Mouse (Mus musculus) midbrain, embryonic 15.5 days (tissue): ENCODE data around the gene Bcr. TPM values are rescaled to one million over a fixed set of nuclear protein-coding genes. Genes with fewer than 3 reads are reported as not detected.

Source experiments
- ATAC-seq: fragments of 200-750 bp; cut with Nextera tagmentation; replicated peaks from 2 replicates; pipeline ENCODE4 v1.8.0; 2017; ENCODE audit warnings: moderate TSS enrichment
- H3K27ac ChIP-seq: fragments of 300-500 bp; sonication (generic); 2 replicates; pipeline ENCODE4 v1.5.1; 2015; ENCODE audit warnings: mild to moderate bottlenecking, inconsistent platforms
- H3K27me3 ChIP-seq: fragments of 300-500 bp; sonication (generic); replicated peaks from 2 replicates; pipeline ENCODE4 v1.6.1; 2015; ENCODE audit warnings: inconsistent platforms
- H3K36me3 ChIP-seq: fragments of 300-500 bp; sonication (generic); replicated peaks from 2 replicates; pipeline ENCODE4 v1.6.1; 2015; ENCODE audit warnings: inconsistent platforms
- H3K4me1 ChIP-seq: fragments of 300-500 bp; sonication (generic); 2 replicates; pipeline ENCODE4 v1.6.1; 2015; ENCODE audit warnings: inconsistent platforms
- H3K4me2 ChIP-seq: fragments of 300-500 bp; sonication (generic); 2 replicates; pipeline ENCODE4 v1.6.1; 2015; ENCODE audit warnings: inconsistent platforms, mild to moderate bottlenecking, moderate library complexity
- H3K4me3 ChIP-seq: fragments of 300-500 bp; sonication (generic); 2 replicates; pipeline ENCODE4 v1.5.1; 2015; ENCODE audit warnings: mild to moderate bottlenecking, inconsistent platforms
- H3K9ac ChIP-seq: fragments of 300-500 bp; sonication (generic); 2 replicates; pipeline ENCODE4 v1.6.1; 2015; ENCODE audit warnings: mild to moderate bottlenecking, inconsistent platforms
- H3K9me3 ChIP-seq: fragments of 300-500 bp; sonication (generic); 2 replicates; pipeline ENCODE4 v1.6.1; 2016; ENCODE audit warnings: inconsistent platforms
- WGBS: fragments of 180-500 bp; shearing (Covaris S2); methylation state at CpG from one replicate; pipeline ENCODE4 v1.1.7; 2015; ENCODE audit warnings: mixed read lengths; 5-methylcytosine and 5-hydroxymethylcytosine counted together
- polyA plus RNA-seq: library from polyadenylated mRNA; unstranded; fragments of >200 nt; fragmentation: Nextera tagmentation; extraction: Ambion mirVana; gene quantifications from 2 replicates; pipeline ENCODE4 v1.2.1, GENCODE M21; 2015

The Bcr gene
- 17.9 and 19.2 TPM in 2 replicates for polyA plus RNA-seq

- H3K4me2 ChIP-seq: peak within 1 kb of the TSS; percentile 84
- H3K27me3 ChIP-seq: no peaks in the 10 kb centered on the region
- H3K9me3 ChIP-seq: no peaks in the 10 kb centered on the region
- ATAC-seq: peak; percentile 84
- peak within 1 kb of the TSS; percentile 73 for H3K4me3 ChIP-seq
- WGBS: under 1% methylated on average over 60 of the region's 73 CpGs
- H3K27ac ChIP-seq: peak within 1 kb of the TSS; percentile 94
- H3K36me3 ChIP-seq: no peaks in the 10 kb centered on the region
- H3K9ac ChIP-seq: peak within 1 kb of the TSS; percentile 89
- peaks cover 67% of the 10 kb centered on the region for H3K4me1 ChIP-seq
These were observed at the start of gene Bcr for GRCm38 (mm10) chr10:75060217-75060842. Bcr (plus strand) TSS chr10:75060592.

- ATAC-seq: no peak
- H3K4me1 ChIP-seq: peaks cover 23% of the 10 kb centered on the region
- H3K4me2 ChIP-seq: no peak overlapping the region
- no peaks in the 10 kb centered on the region for H3K27me3 ChIP-seq
- no peak overlapping the region for H3K4me3 ChIP-seq
- no peak overlapping the region for H3K9ac ChIP-seq
- 79% methylated on average over 15 of the region's 15 CpGs for WGBS
- H3K27ac ChIP-seq: no peak overlapping the region
- H3K9me3 ChIP-seq: no peaks in the 10 kb centered on the region
- 0 out of 2 replicates have a peak, but pooled peaks cover 5% of the 10 kb centered on the region for H3K36me3 ChIP-seq
These were observed 49.7 kb upstream of the Bcr start for GRCm38 (mm10) chr10:75010704-75011103.

GRCm38 (mm10) chr10:75015465-75015864 lies 44.9 kb upstream of the Bcr start:
- H3K4me2 ChIP-seq: no peak overlapping the region
- peaks cover 5% of the 10 kb centered on the region; the same call in 1 of the 2 replicates for H3K4me1 ChIP-seq
- no peaks in the 10 kb centered on the region for H3K27me3 ChIP-seq
- H3K9ac ChIP-seq: no peak overlapping the region
- H3K36me3 ChIP-seq: 0 out of 2 replicates have a peak, but pooled peaks cover 5% of the 10 kb centered on the region
- WGBS: 79% methylated on average over 14 of the region's 14 CpGs
- H3K9me3 ChIP-seq: no peaks in the 10 kb centered on the region
- no peak; the same call in 1 of the 2 replicates for ATAC-seq
- no peak overlapping the region for H3K27ac ChIP-seq
- no peak overlapping the region for H3K4me3 ChIP-seq

- H3K4me1 ChIP-seq: no peaks in the 10 kb centered on the region
- H3K9ac ChIP-seq: no peak overlapping the region
- no peak overlapping the region for H3K27ac ChIP-seq
- H3K36me3 ChIP-seq: 0 out of 2 replicates have a peak, but pooled peaks cover 5% of the 10 kb centered on the region
- no peak overlapping the region for H3K4me3 ChIP-seq
- WGBS: 74% methylated on average over 4 of the region's 4 CpGs
- H3K4me2 ChIP-seq: no peak overlapping the region
- H3K9me3 ChIP-seq: no peaks in the 10 kb centered on the region
- no peaks in the 10 kb centered on the region for H3K27me3 ChIP-seq
- no peak for ATAC-seq
These were observed 43.9 kb upstream of the Bcr start for GRCm38 (mm10) chr10:75016481-75016880.

GRCm38 (mm10) chr10:75020271-75020670 lies 40.1 kb upstream of the Bcr start:
- H3K9ac ChIP-seq: no peak overlapping the region
- no peaks in the 10 kb centered on the region for H3K36me3 ChIP-seq
- no peaks in the 10 kb centered on the region for H3K4me1 ChIP-seq
- no peaks in the 10 kb centered on the region for H3K27me3 ChIP-seq
- H3K27ac ChIP-seq: no peak overlapping the region
- H3K9me3 ChIP-seq: no peaks in the 10 kb centered on the region
- WGBS: 61% methylated on average over 2 of the region's 2 CpGs
- H3K4me3 ChIP-seq: no peak overlapping the region
- ATAC-seq: no peak
- no peak overlapping the region for H3K4me2 ChIP-seq

GRCm38 (mm10) chr10:75021138-75021537 lies 39.3 kb upstream of the Bcr start:
- WGBS: 20% methylated on average over 6 of the region's 6 CpGs
- ATAC-seq: peak; percentile 57

GRCm38 (mm10) chr10:75026491-75026890 lies 33.9 kb upstream of the Bcr start:
- ATAC-seq: no peak
- Histone ChIP-seq H3K36me3 (no peaks in the 10 kb centered on the region), H3K27ac (no peak overlapping the region), H3K9me3 (no peaks in the 10 kb centered on the region), H3K9ac (no peak overlapping the region), H3K27me3 (no peaks in the 10 kb centered on the region), H3K4me1 (peaks cover 6% of the 10 kb centered on the region), H3K4me3 (no peak overlapping the region), H3K4me2 (no peak overlapping the region)
- WGBS: 57% methylated on average over 8 of the region's 8 CpGs

More at GRCm38 (mm10) chr10:75021138-75021537, 39.3 kb upstream of the Bcr start:
- Histone ChIP-seq H3K36me3 (no peaks in the 10 kb centered on the region), H3K4me2 (no peak overlapping the region), H3K27me3 (no peaks in the 10 kb centered on the region), H3K9me3 (no peaks in the 10 kb centered on the region), H3K4me1 (no peaks in the 10 kb centered on the region), H3K27ac (no peak overlapping the region), H3K4me3 (no peak overlapping the region), H3K9ac (no peak overlapping the region)

- WGBS: 89% methylated on average over 8 of the region's 8 CpGs
- no peak overlapping the region for H3K27ac ChIP-seq
These were observed 31.6 kb upstream of the Bcr start for GRCm38 (mm10) chr10:75028743-75029142.

GRCm38 (mm10) chr10:75029677-75030076 lies 30.7 kb upstream of the Bcr start:
- Histone ChIP-seq H3K27me3 (no peaks in the 10 kb centered on the region), H3K4me1 (peaks cover 27% of the 10 kb centered on the region), H3K4me3 (no peak overlapping the region), H3K27ac (no peak overlapping the region), H3K9ac (no peak overlapping the region), H3K4me2 (no peak overlapping the region), H3K9me3 (no peaks in the 10 kb centered on the region), H3K36me3 (no peaks in the 10 kb centered on the region)
- ATAC-seq: no peak
- WGBS: 94% methylated on average over 3 of the region's 3 CpGs

More at GRCm38 (mm10) chr10:75028743-75029142, 31.6 kb upstream of the Bcr start:
- ATAC-seq: no peak
- H3K4me3 ChIP-seq: no peak overlapping the region
- no peak overlapping the region for H3K9ac ChIP-seq
- H3K36me3 ChIP-seq: no peaks in the 10 kb centered on the region
- no peaks in the 10 kb centered on the region for H3K9me3 ChIP-seq
- H3K27me3 ChIP-seq: no peaks in the 10 kb centered on the region
- peaks cover 27% of the 10 kb centered on the region for H3K4me1 ChIP-seq
- no peak overlapping the region for H3K4me2 ChIP-seq

GRCm38 (mm10) chr10:75030234-75030633 lies 30.2 kb upstream of the Bcr start:
- no peaks in the 10 kb centered on the region for H3K36me3 ChIP-seq
- H3K4me2 ChIP-seq: no peak overlapping the region
- no peak overlapping the region for H3K9ac ChIP-seq
- H3K27me3 ChIP-seq: no peaks in the 10 kb centered on the region
- no peak for ATAC-seq
- no peak overlapping the region for H3K4me3 ChIP-seq
- no peaks in the 10 kb centered on the region for H3K9me3 ChIP-seq
- no peak overlapping the region for H3K27ac ChIP-seq
- H3K4me1 ChIP-seq: peaks cover 27% of the 10 kb centered on the region
- WGBS: 85% methylated on average over 3 of the region's 3 CpGs

- H3K36me3 ChIP-seq: no peaks in the 10 kb centered on the region
- no peak for ATAC-seq
- WGBS: 77% methylated on average over 5 of the region's 5 CpGs
- no peak overlapping the region for H3K4me2 ChIP-seq
- no peaks in the 10 kb centered on the region for H3K27me3 ChIP-seq
- H3K27ac ChIP-seq: peak overlapping the region; percentile 77; the same call in 1 of the 2 replicates
- no peak overlapping the region for H3K4me3 ChIP-seq
- H3K9ac ChIP-seq: no peak overlapping the region
- H3K4me1 ChIP-seq: peaks cover 38% of the 10 kb centered on the region
- no peaks in the 10 kb centered on the region for H3K9me3 ChIP-seq
These were observed 28.9 kb upstream of the Bcr start for GRCm38 (mm10) chr10:75031345-75032114.

GRCm38 (mm10) chr10:75032395-75032794 lies 28.0 kb upstream of the Bcr start, which contains the start of gene Rsph14:
Rsph14 (minus strand) TSS chr10:75032586.
- H3K4me3 ChIP-seq: no peak within 1 kb of the TSS
- H3K27ac ChIP-seq: peak within 1 kb of the TSS; percentile 77
- H3K4me1 ChIP-seq: peaks cover 45% of the 10 kb centered on the region
- WGBS: 14% methylated on average over 10 of the region's 10 CpGs
- H3K36me3 ChIP-seq: no peaks in the 10 kb centered on the region
- peak; percentile 77 for ATAC-seq
- H3K9ac ChIP-seq: no peak within 1 kb of the TSS
- H3K9me3 ChIP-seq: no peaks in the 10 kb centered on the region
- peak within 1 kb of the TSS; percentile 46 for H3K4me2 ChIP-seq
- no peaks in the 10 kb centered on the region for H3K27me3 ChIP-seq
